Mouse (Mus musculus) midbrain, embryonic 11.5 days (tissue): Measurements from ENCODE around the gene Gstz1. TPM values are rescaled to one million over a fixed set of nuclear protein-coding genes. Genes with fewer than 3 reads are reported as not detected.
A peak's percentile ranks its signal among the peaks of the same experiment; 100 is the strongest.

Experiments
- ATAC-seq: fragments of 200-750 bp; cut with Nextera tagmentation; 2 replicates; pipeline ENCODE4 v1.8.0; 2017; ENCODE audit warnings: moderate TSS enrichment, moderate library complexity; ENCODE audit not compliant: low FRiP score
- DNase-seq: peaks from one replicate; pipeline ENCODE4 v3.0.0; 2015; ENCODE audit warnings: low spot score; ENCODE audit errors: missing footprints
- H3K27ac ChIP-seq: fragments of 300-500 bp; sonication (generic); 2 replicates; pipeline ENCODE4 v1.5.1; 2014; ENCODE audit warnings: low read depth, low read length
- H3K27me3 ChIP-seq: fragments of 300-500 bp; sonication (generic); 2 replicates; pipeline ENCODE4 v1.6.1; 2014; ENCODE audit warnings: mild to moderate bottlenecking, low read length, moderate library complexity, mixed read lengths; ENCODE audit not compliant: control insufficient read depth, insufficient read depth
- H3K36me3 ChIP-seq: fragments of 300-500 bp; sonication (generic); 2 replicates; pipeline ENCODE4 v1.6.1; 2014; ENCODE audit warnings: mild to moderate bottlenecking, low read length, moderate library complexity, mixed read lengths; ENCODE audit not compliant: control insufficient read depth, insufficient read depth
- H3K4me1 ChIP-seq: fragments of 300-500 bp; sonication (generic); 2 replicates; pipeline ENCODE4 v1.6.1; 2014; ENCODE audit warnings: low read length; ENCODE audit not compliant: control insufficient read depth, insufficient read depth
- H3K4me2 ChIP-seq: fragments of 300-500 bp; sonication (generic); 2 replicates; pipeline ENCODE4 v1.6.1; 2014; ENCODE audit warnings: mild to moderate bottlenecking, moderate library complexity
- H3K4me3 ChIP-seq: fragments of 300-500 bp; sonication (generic); 2 replicates; pipeline ENCODE4 v1.5.1; 2014; ENCODE audit warnings: low read depth, low read length
- H3K9ac ChIP-seq: fragments of 300-500 bp; sonication (generic); 2 replicates; pipeline ENCODE4 v1.6.1; 2014; ENCODE audit warnings: low read length
- H3K9me3 ChIP-seq: fragments of 300-500 bp; sonication (generic); 2 replicates; pipeline ENCODE4 v1.6.1; 2016; ENCODE audit warnings: low read length; ENCODE audit not compliant: control insufficient read depth
- WGBS: fragments of 180-500 bp; shearing (Covaris S2); extraction: QIAGEN DNeasy Blood & Tissue Kit; methylation state at CpG from one replicate; pipeline ENCODE4 v1.1.7; 2014; 5-methylcytosine and 5-hydroxymethylcytosine counted together
- polyA plus RNA-seq: library from polyadenylated mRNA; unstranded; fragments of >200 nt; fragmentation: Nextera tagmentation; extraction: Ambion mirVana; gene quantifications from 2 replicates; pipeline ENCODE4 v1.2.1, GENCODE M21; 2014

Gstz1 gene
- polyA plus RNA-seq, 1 experiment from 2014 or later, result 34.6 TPM

DNA sequence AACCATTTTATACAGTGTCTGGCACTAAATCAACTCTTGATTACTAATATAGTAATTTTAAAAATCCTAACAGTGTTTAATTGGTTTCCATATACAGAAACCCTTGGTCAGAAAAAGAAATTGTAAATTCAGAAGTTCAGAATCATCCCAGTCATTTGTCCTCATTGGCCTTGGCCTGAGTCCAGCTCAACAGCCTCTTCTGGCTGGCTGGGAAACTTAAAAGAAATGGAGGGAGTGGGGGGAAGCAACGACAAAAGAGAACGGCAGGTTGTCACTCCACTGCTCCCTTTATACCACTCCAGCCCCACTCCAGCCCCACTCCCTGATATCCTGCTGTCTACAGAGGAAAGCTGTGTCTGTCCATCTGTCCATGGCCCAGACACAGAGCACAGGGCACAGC is 15.8 kb upstream of the Gstz1 start:
- no peaks in the 10 kb centered on the region for H3K4me1 ChIP-seq
- no peaks in the 10 kb centered on the region for H3K27me3 ChIP-seq
- H3K36me3 ChIP-seq, result peaks cover 3% of the 10 kb centered on the region; the same call in 1 of the 2 replicates
- H3K9ac ChIP-seq, result no peak overlapping the region
- H3K27ac ChIP-seq, result no peak overlapping the region
- WGBS, result 86% methylated on average over 2 of the region's 2 CpGs
- no peak overlapping the region for H3K4me3 ChIP-seq
- ATAC-seq (no peak), DNase-seq (no peak)
- no peaks in the 10 kb centered on the region for H3K9me3 ChIP-seq
- H3K4me2 ChIP-seq, result no peak overlapping the region

DNA sequence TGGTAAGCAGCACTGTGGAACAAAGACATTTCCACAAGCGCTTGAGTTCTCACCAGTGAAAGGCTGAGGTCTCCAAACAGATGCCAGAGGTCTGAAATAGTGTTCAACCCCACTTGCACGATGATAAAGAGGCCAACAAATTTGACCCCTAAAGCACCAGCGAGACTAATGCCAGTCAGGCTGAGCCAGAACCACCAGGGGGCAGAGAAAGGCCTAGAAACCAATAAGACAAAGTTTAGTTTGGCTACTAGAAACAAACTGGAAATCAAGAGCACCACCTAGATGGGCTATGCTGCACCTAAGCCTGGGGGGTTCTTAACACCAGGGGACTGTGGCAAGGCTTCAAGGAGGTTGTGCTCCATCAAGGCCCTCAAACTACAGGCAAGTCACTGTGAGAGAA is 15.3 kb upstream of the Gstz1 start:
- Histone ChIP-seq H3K27me3 (no peaks in the 10 kb centered on the region), H3K27ac (no peak overlapping the region), H3K9ac (no peak overlapping the region), H3K4me3 (no peak overlapping the region), H3K4me2 (no peak overlapping the region), H3K36me3 (peaks cover 3% of the 10 kb centered on the region; the same call in 1 of the 2 replicates), H3K4me1 (no peaks in the 10 kb centered on the region), H3K9me3 (no peaks in the 10 kb centered on the region)
- 76% methylated on average over 3 of the region's 3 CpGs for WGBS
- DNase-seq (peak; percentile 86), ATAC-seq (no peak)

DNA sequence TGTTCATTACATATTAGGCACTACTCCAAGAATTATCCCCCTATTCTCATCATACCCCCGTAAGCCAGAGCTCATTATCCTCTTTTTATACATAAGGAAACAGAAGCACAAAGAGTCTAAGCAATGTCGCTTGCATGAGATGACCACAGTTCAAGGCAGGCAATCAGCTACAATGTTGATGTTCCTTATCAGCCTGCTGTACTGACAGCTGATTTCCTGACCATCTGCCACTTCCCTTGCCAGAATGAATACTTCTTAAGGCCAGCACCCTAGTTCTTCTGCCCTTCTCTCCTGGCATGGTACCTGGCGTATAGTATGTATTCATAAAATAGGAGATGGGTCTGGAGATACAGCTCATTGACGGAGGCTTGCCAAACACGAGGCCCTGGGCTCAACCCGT is 14.8 kb upstream of the Gstz1 start:
- Histone ChIP-seq H3K9ac (no peak overlapping the region), H3K27ac (no peak overlapping the region), H3K4me3 (no peak overlapping the region), H3K4me2 (no peak overlapping the region), H3K36me3 (peaks cover 3% of the 10 kb centered on the region; the same call in 1 of the 2 replicates), H3K4me1 (no peaks in the 10 kb centered on the region), H3K9me3 (no peaks in the 10 kb centered on the region), H3K27me3 (no peaks in the 10 kb centered on the region)
- DNase-seq, result no peak
- WGBS, result 91% methylated on average over 6 of the region's 6 CpGs
- ATAC-seq, result no peak

DNA sequence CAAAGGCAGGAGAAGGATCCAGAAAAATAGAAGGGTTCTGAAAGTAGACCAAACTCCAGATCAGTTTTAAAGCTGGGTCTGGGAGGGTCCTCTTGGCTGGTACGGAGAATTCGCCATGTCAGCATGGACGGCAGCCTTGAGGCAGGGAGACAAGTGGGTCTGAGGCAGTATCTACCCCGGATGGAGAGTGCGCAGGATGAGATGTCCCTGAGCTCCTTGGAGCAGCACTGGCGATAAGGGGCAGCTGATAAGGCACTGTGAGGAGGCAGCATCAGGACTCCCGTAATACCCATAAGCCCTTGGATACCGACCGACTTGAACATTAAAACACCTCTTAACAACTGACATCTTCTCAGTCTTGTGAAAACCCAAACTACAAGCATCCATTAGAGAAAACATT is 14.2 kb upstream of the Gstz1 start:
- Histone ChIP-seq H3K4me3 (no peak overlapping the region), H3K27ac (no peak overlapping the region), H3K27me3 (no peaks in the 10 kb centered on the region), H3K9me3 (no peaks in the 10 kb centered on the region), H3K9ac (no peak overlapping the region), H3K4me1 (0 out of 2 replicates have a peak, but pooled peaks cover under 1% of the 10 kb centered on the region), H3K4me2 (no peak overlapping the region), H3K36me3 (peaks cover 3% of the 10 kb centered on the region; the same call in 1 of the 2 replicates)
- WGBS, result 96% methylated on average over 9 of the region's 9 CpGs
- ATAC-seq (no peak), DNase-seq (no peak)

DNA sequence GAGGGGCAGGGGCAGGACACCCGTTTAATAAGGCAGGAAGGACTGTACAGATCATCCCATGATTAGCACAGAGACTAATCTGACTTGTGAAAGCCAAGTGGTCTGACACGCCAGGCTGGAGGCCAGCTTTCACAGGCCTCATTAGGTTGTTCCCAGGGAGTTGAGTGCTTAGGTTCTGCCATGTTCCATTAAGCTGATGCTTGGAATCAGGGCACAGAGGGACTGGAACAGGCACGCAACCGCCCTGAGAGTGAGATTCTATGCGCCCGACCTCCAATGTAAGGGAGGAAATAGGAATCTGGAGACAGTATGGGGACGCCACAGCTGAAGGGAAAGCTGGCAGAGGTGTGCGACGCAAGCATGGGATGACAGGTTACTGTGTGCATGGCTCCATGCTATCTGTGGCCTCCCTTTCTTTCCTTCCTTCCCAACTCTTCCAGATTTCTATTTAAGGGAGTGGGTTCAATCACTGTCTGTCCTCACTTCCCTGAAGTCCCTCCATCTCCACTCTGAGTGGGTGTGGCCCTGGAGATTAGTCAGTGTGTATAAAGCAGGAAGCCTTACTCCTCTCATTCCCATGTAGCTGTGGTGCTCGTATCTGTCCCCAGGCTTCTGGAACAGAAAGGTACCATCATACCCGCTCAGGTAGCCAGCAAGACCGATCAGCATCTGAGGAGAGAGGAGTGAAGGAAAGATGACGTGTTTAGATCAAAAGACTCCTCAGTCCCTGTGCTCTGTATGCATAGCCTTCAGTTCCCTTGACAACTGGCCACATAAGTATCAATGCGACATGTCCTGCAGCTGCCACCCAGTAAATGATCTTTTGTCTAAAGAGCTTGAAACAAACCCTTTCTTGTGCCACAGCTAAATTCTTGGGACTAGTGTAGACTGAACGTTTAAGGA is 9.3 kb upstream of the Gstz1 start:
- H3K4me2 ChIP-seq, result no peak overlapping the region
- WGBS, result 62% methylated on average over 15 of the region's 15 CpGs

DNA sequence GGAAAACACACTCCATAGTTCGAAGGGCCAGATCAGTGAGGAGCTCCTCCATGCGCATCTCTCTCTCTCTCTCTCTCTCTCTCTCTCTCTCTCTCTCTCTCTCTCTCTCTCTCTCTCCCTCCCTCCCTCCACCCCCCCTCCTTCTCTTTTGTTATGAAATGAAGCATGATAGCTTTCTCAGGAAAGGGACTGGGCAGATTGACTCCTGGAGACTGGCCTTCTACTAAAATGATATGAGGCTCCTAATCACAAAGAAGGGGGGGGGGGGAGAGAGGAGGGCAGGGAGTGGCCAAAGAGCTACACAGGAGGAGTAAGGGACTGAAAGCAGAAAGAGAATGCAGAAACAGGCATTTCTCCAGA is 8.6 kb upstream of the Gstz1 start:
- Histone ChIP-seq H3K36me3 (no peaks in the 10 kb centered on the region), H3K27me3 (no peaks in the 10 kb centered on the region), H3K4me3 (no peak overlapping the region), H3K4me1 (peaks cover 6% of the 10 kb centered on the region; the same call in 1 of the 2 replicates), H3K4me2 (no peak overlapping the region), H3K9me3 (no peaks in the 10 kb centered on the region), H3K27ac (peak overlapping the region; percentile 68), H3K9ac (no peak overlapping the region)
- DNase-seq, result no peak
- ATAC-seq, result peak; percentile 82
- WGBS, result 66% methylated on average over 2 of the region's 2 CpGs

More for the DNA sequence above, 9.3 kb upstream of the Gstz1 start:
- Histone ChIP-seq H3K27me3 (no peaks in the 10 kb centered on the region), H3K36me3 (no peaks in the 10 kb centered on the region), H3K9ac (no peak overlapping the region), H3K27ac (peak overlapping the region; percentile 68), H3K9me3 (no peaks in the 10 kb centered on the region), H3K4me1 (peaks cover 6% of the 10 kb centered on the region; the same call in 1 of the 2 replicates), H3K4me3 (no peak overlapping the region)
- ATAC-seq (peak; percentile 92), DNase-seq (peak; percentile 90)

DNA sequence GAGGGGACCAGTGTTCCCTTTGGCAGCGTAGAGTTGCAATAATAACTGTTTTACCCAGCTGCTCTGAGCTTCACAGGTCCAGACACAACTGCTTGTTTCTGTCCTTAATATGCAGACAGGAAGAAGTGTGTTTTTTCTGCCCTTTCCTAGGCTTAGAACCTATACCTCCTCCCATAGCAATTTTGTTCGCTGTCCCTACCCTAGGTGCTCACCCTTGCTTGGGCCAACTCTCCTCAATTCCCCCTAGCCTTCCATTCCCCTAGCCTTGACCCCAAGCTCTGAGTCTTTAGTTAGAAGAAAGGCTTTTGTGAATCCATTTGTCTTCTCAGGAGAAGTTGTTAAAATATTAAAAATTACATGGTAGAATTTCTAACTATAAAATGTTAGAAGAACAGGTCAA is 8.2 kb upstream of the Gstz1 start:
- ATAC-seq (0 out of 2 replicates have a peak, but pooled peaks have one; percentile 26), DNase-seq (no peak)
- Histone ChIP-seq H3K9ac (no peak overlapping the region), H3K4me1 (peaks cover 6% of the 10 kb centered on the region; the same call in 1 of the 2 replicates), H3K9me3 (no peaks in the 10 kb centered on the region), H3K27me3 (no peaks in the 10 kb centered on the region), H3K4me3 (no peak overlapping the region), H3K4me2 (no peak overlapping the region), H3K27ac (no peak overlapping the region), H3K36me3 (no peaks in the 10 kb centered on the region)
- whole genome bisulfite sequencing, result 52% methylated on average over 2 of the region's 2 CpGs

DNA sequence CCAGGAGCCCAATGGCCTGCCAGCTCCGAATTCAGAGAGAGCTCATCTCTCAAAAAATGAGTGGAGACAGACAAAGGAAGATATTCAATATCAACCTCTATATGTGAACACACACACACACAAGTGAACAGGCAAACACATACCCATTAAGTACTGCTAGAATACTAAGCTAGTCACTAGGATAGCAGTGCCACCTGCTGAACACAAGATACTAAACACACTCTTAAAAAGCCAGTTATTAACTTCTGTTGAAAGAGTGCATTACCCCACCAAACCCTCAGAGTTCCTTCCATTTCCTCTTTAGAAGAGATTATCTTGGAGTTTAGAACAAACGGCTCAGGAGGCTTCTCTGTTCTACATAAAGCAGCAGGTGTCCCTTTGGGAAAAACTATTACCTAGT is 4.8 kb upstream of the Gstz1 start:
- ATAC-seq (no peak), DNase-seq (no peak)
- peaks cover 11% of the 10 kb centered on the region; the same call in 1 of the 2 replicates for H3K4me1 ChIP-seq
- no peaks in the 10 kb centered on the region for H3K36me3 ChIP-seq
- H3K27ac ChIP-seq, result no peak overlapping the region
- no peaks in the 10 kb centered on the region for H3K9me3 ChIP-seq
- H3K4me2 ChIP-seq, result no peak overlapping the region
- H3K4me3 ChIP-seq, result no peak overlapping the region
- WGBS, result 69% methylated on average over 2 of the region's 2 CpGs
- H3K9ac ChIP-seq, result no peak overlapping the region
- H3K27me3 ChIP-seq, result no peaks in the 10 kb centered on the region

DNA sequence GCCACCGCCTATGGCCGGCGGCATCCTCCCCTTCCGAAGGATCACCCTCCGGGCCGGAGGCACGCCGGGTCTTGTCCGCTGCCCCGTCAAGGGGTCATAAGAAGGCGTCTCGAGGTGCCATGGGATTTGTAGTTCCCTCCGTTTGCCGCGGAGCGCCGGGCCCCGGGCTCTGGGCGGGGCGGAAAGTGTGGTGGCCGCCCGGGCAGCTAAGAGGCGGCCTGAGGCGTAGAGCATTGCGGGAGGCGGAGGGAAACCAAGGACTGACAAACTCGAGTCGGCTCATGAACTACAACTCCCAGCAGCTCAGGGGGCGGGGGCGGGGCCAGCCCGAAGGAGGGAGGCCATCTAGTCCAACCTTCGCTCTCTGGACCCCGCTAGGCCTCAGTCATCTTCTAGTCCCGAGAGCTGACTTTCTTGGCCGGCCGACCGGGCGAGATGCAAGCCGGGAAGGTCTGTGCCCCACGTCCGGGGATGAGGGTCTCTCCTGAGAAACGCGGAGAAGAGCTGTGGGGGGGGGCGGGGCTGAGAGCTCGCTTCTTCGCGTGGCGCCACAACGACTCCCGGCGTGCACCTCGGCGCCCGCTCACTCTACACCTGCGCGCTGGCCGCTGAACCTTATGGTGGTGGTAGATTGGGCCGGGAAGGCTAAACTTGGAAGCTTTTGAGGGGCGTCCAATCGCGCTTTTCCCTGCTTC is 577 bp downstream of the Gstz1 start, which contains the start of gene Pomt2:
TSS of gene Pomt2 (minus strand) at position 574 of the 695 bp plus-strand sequence.
- peak; percentile 99 for DNase-seq
- no peaks in the 10 kb centered on the region; the same call in 1 of the 2 replicates for H3K9me3 ChIP-seq

More for the DNA sequence above, 577 bp downstream of the Gstz1 start, which contains the start of gene Pomt2:
- WGBS, result under 1% methylated on average over 61 of the region's 61 CpGs
- peak within 1 kb of the TSS; percentile 83 for H3K4me3 ChIP-seq
- peaks cover 11% of the 10 kb centered on the region for H3K4me1 ChIP-seq
- peak within 1 kb of the TSS; percentile 88 for H3K27ac ChIP-seq
- H3K4me2 ChIP-seq, result peak within 1 kb of the TSS; percentile 66
- H3K27me3 ChIP-seq, result no peaks in the 10 kb centered on the region
- ATAC-seq, result peak; percentile 97
- H3K9ac ChIP-seq, result peak within 1 kb of the TSS; percentile 75
- no peaks in the 10 kb centered on the region for H3K36me3 ChIP-seq
